Mouse (Mus musculus) heart, adult 2 months (tissue): ENCODE data around the gene Zbtb8a. TPM values are rescaled to one million over a fixed set of nuclear protein-coding genes. Genes with fewer than 3 reads are reported as not detected.

ENCODE experiments used
- DNase-seq, 2 experiments: peaks; one replicate each; pipeline ENCODE4 v3.0.0; 2021
- H3K27ac ChIP-seq: fragments of 200-600 bp; 2 replicates; pipeline ENCODE4 v1.8.1; 2022
- H3K27me3 ChIP-seq: fragments of 200-500 bp; 2 replicates; pipeline ENCODE4 v1.6.1; 2012; ENCODE audit warnings: mild to moderate bottlenecking, low read length, inconsistent platforms, mixed read lengths; ENCODE audit not compliant: control insufficient read depth, insufficient read depth
- H3K36me3 ChIP-seq: fragments of 200-500 bp; 2 replicates; pipeline ENCODE4 v1.6.1; 2012; ENCODE audit warnings: low read length, inconsistent platforms; ENCODE audit not compliant: control insufficient read depth, insufficient read depth
- H3K4me1 ChIP-seq: fragments of 200-500 bp; 2 replicates; pipeline ENCODE4 v1.6.1; 2011; ENCODE audit warnings: low read length; ENCODE audit not compliant: control insufficient read depth, insufficient read depth
- H3K4me3 ChIP-seq: fragments of 200-600 bp; 2 replicates; pipeline ENCODE4 v1.8.1; 2022
- H3K79me2 ChIP-seq: fragments of 200-500 bp; replicated peaks from 2 replicates; pipeline ENCODE4 v1.6.1; 2012; ENCODE audit warnings: mild to moderate bottlenecking, inconsistent platforms, low read length, moderate library complexity, mixed read lengths; ENCODE audit not compliant: control insufficient read depth, insufficient read depth
- H3K9ac ChIP-seq: fragments of 200-500 bp; 2 replicates; pipeline ENCODE4 v1.6.1; 2012; ENCODE audit warnings: low read depth, mild to moderate bottlenecking, control low read depth, inconsistent platforms, low read length, mixed read lengths
- CTCF ChIP-seq: fragments of 200-600 bp; IDR thresholded peaks from 2 replicates; pipeline ENCODE4 v1.8.1; 2022; ENCODE audit warnings: antibody characterized with exemption, mild to moderate bottlenecking, moderate library complexity
- EP300 ChIP-seq: fragments of 200-500 bp; IDR thresholded peaks from 2 replicates; pipeline ENCODE4 v1.6.1; 2011; ENCODE audit warnings: low read depth, low read length, control low read depth; ENCODE audit not compliant: insufficient read depth
- POLR2A ChIP-seq: fragments of 200-500 bp; IDR thresholded peaks from 2 replicates; pipeline ENCODE4 v1.6.1; 2011; ENCODE audit warnings: mild to moderate bottlenecking, low read depth, low read length, control low read depth; ENCODE audit not compliant: insufficient read depth
- WGBS: fragments of 180-500 bp; shearing (Covaris S2); methylation state at CpG from one replicate; pipeline ENCODE4 v1.1.7; 2018; 5-methylcytosine and 5-hydroxymethylcytosine counted together
- intact Hi-C: fragments of 180-260 bp; cut with DNase I; formaldehyde crosslinking; loops from one replicate; pipeline ENCODE4 v1.15.1; 2025
- polyA plus RNA-seq: library from polyadenylated mRNA; depleted of rRNA; stranded (reverse); fragments of >200 nt; gene quantifications from 2 replicates; pipeline ENCODE4 v1.2.3, GENCODE M21; 2012; rRNA removed
- total RNA-seq, 2 experiments: library from RNA; stranded (reverse); gene quantifications; 2 replicates each; pipeline ENCODE4 v1.2.3; 2021

Zbtb8a gene
- total and polyA plus RNA-seq, 3 experiments = 2.5 to 3.5 (median 3.2) TPM

DNA sequence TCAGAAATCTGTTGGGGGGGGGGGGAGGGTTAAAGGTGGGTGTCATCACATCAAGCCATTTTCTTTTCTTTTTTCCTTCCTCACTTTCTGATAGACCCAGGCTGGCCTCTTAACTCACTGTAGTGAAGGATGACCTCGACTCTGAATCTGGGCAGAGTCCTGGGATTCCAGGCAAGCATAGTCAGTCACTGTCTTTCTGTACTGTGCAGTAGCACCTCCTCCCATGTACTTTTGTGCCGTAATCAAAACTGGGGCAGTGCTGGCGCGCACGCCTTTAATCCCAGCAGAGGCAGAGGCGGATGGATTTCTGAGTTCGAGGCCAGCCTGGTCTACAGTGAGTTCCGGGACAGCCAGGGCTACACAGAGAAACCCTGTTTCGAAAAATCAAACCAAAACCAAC is 74.1 kb downstream of the Zbtb8a start:
- intact Hi-C loops = no loop called here
- no peaks in the 10 kb centered on the region; the same call in none of the 2 replicates for H3K4me1 ChIP-seq
- no peak for TF ChIP-seq CTCF
- no peak for TF ChIP-seq POLR2A
- TF ChIP-seq EP300 = no peak
- peaks cover 4% of the 10 kb centered on the region for H3K36me3 ChIP-seq
- H3K27me3 ChIP-seq = no peaks in the 10 kb centered on the region
- DNase-seq = no peak
- H3K79me2 ChIP-seq = no peaks in the 10 kb centered on the region
- no peak overlapping the region for H3K9ac ChIP-seq
- 74% methylated on average over 9 of the region's 9 CpGs for WGBS
- H3K27ac ChIP-seq = no peak overlapping the region
- H3K4me3 ChIP-seq = no peak overlapping the region

Other genes starting within 250 kb of the Zbtb8a start
- 100 to 1,000 TPM; 338 to 388 TPM for gene Fndc5, start 241.1 kb downstream of the Zbtb8a start, total RNA-seq
- gene Fndc5, start 241.1 kb downstream of the Zbtb8a start, polyA plus RNA-seq = 197 and 335 TPM in 2 replicates
- 10 to 100 TPM; 10.2 to 14.2 TPM for gene S100pbp, start 188.4 kb downstream of the Zbtb8a start, total RNA-seq
- 6.6 and 13.3 TPM in 2 replicates for gene S100pbp, start 188.4 kb downstream of the Zbtb8a start, polyA plus RNA-seq
- gene Yars, start 188.4 kb downstream of the Zbtb8a start, total RNA-seq = 10 to 100 TPM; 26.3 to 29.7 TPM
- gene Yars, start 188.4 kb downstream of the Zbtb8a start, polyA plus RNA-seq = 10.4 and 18.4 TPM in 2 replicates
- 1 to 10 TPM; 3.2 to 3.7 TPM for gene C77080, start 116.7 kb downstream of the Zbtb8a start, total RNA-seq
- gene C77080, start 116.7 kb downstream of the Zbtb8a start, polyA plus RNA-seq = 3.8 and 4.4 TPM in 2 replicates
- 10 to 100 TPM; 17.7 to 17.9 TPM for gene Sync, start 90.5 kb downstream of the Zbtb8a start, total RNA-seq
- 8.7 and 18.8 TPM in 2 replicates for gene Sync, start 90.5 kb downstream of the Zbtb8a start, polyA plus RNA-seq
- gene Rbbp4, start 42.7 kb downstream of the Zbtb8a start, total RNA-seq = 10 to 100 TPM; 67.0 to 70.7 TPM
- gene Rbbp4, start 42.7 kb downstream of the Zbtb8a start, polyA plus RNA-seq = 16.8 and 34.5 TPM in 2 replicates
- gene Zbtb8os, start 42.4 kb downstream of the Zbtb8a start, total RNA-seq = 10 to 100 TPM; 19.5 to 27.2 TPM
- 9.1 and 13.0 TPM in 2 replicates for gene Zbtb8os, start 42.4 kb downstream of the Zbtb8a start, polyA plus RNA-seq
- under 1 TPM; 0.07 to 0.10 TPM for gene Zbtb8b, start 62.7 kb upstream of the Zbtb8a start, total RNA-seq
- 0.08 and 0.09 TPM in 2 replicates for gene Zbtb8b, start 62.7 kb upstream of the Zbtb8a start, polyA plus RNA-seq
- 10 to 100 TPM; 48.8 to 50.3 TPM for gene Bsdc1, start 83.5 kb upstream of the Zbtb8a start, total RNA-seq
- gene Bsdc1, start 83.5 kb upstream of the Zbtb8a start, polyA plus RNA-seq = 21.3 and 25.0 TPM in 2 replicates
- not detected for gene Tssk3, start 112.9 kb upstream of the Zbtb8a start, total RNA-seq
- gene Tssk3, start 112.9 kb upstream of the Zbtb8a start, polyA plus RNA-seq = 0.14 TPM in 1 of 2 replicates, not detected in the other
- under 1 TPM in 1 of 2 experiments, not detected in 1; 0.45 TPM for gene Fam229a, start 113.1 kb upstream of the Zbtb8a start, total RNA-seq
- 0.64 TPM in 1 of 2 replicates, not detected in the other for gene Fam229a, start 113.1 kb upstream of the Zbtb8a start, polyA plus RNA-seq
- 1 to 10 TPM; 3.5 to 5.1 TPM for gene Marcksl1, start 135.5 kb upstream of the Zbtb8a start, total RNA-seq
- gene Marcksl1, start 135.5 kb upstream of the Zbtb8a start, polyA plus RNA-seq = 5.1 and 7.0 TPM in 2 replicates
- gene Hdac1, start 164.6 kb upstream of the Zbtb8a start, total RNA-seq = 10 to 100 TPM; 15.7 to 16.1 TPM
- 17.9 and 35.2 TPM in 2 replicates for gene Hdac1, start 164.6 kb upstream of the Zbtb8a start, polyA plus RNA-seq
- gene Lck, start 195.5 kb upstream of the Zbtb8a start, total RNA-seq = 1 to 10 TPM in 1 of 2 experiments, under 1 TPM in 1; 0.84 to 1.1 TPM
- gene Lck, start 195.5 kb upstream of the Zbtb8a start, polyA plus RNA-seq = 1.6 and 3.5 TPM in 2 replicates
- under 1 TPM in 1 of 2 experiments, not detected in 1; 0.81 TPM for gene Fam167b, start 200.4 kb upstream of the Zbtb8a start, total RNA-seq
- 1.4 and 1.8 TPM in 2 replicates for gene Fam167b, start 200.4 kb upstream of the Zbtb8a start, polyA plus RNA-seq
- 100 to 1,000 TPM; 116 to 132 TPM for gene Eif3i, start 222.5 kb upstream of the Zbtb8a start, total RNA-seq
- 185 and 257 TPM in 2 replicates for gene Eif3i, start 222.5 kb upstream of the Zbtb8a start, polyA plus RNA-seq
- gene Tmem234, start 222.6 kb upstream of the Zbtb8a start, total RNA-seq = 10 to 100 TPM; 35.9 to 41.7 TPM
- 69.5 and 74.9 TPM in 2 replicates for gene Tmem234, start 222.6 kb upstream of the Zbtb8a start, polyA plus RNA-seq
- under 1 TPM; 0.39 to 0.45 TPM for gene Dcdc2b, start 236.1 kb upstream of the Zbtb8a start, total RNA-seq
- 1.7 and 3.3 TPM in 2 replicates for gene Dcdc2b, start 236.1 kb upstream of the Zbtb8a start, polyA plus RNA-seq
- gene Iqcc, start 241.0 kb upstream of the Zbtb8a start, total RNA-seq = 10 to 100 TPM; 13.0 to 19.7 TPM
- 24.5 and 30.9 TPM in 2 replicates for gene Iqcc, start 241.0 kb upstream of the Zbtb8a start, polyA plus RNA-seq
- 10 to 100 TPM; 11.3 to 16.8 TPM for gene Ccdc28b, start 245.8 kb upstream of the Zbtb8a start, total RNA-seq
- 10.8 and 22.5 TPM in 2 replicates for gene Ccdc28b, start 245.8 kb upstream of the Zbtb8a start, polyA plus RNA-seq